Mouse (Mus musculus): ENCODE results near the gene Mrpl12.

GRCm38 (mm10) chr11:120453306-120453705 is 31.1 kb upstream of the Mrpl12 start, which contains the start of gene Pde6g:
- TF ChIP-seq CTCF (IDR thresholded peaks at IDR 0.05; ENCODE audit: low read depth) (no peak), EP300 (IDR thresholded peaks at IDR 0.05; ENCODE audit: low read depth) (no peak)

Data from liver, postnatal 0 days (tissue).